Mouse (Mus musculus) forebrain, embryonic 14.5 days (tissue): ENCODE data around the gene Twsg1. TPM values are rescaled to one million over a fixed set of nuclear protein-coding genes. Genes with fewer than 3 reads are reported as not detected.

Experiments
- ATAC-seq: fragments of 200-750 bp; cut with Nextera tagmentation; 2 replicates; pipeline ENCODE4 v1.8.0; 2017; ENCODE audit warnings: mild to moderate bottlenecking, moderate library complexity
- DNase-seq: peaks from one replicate; pipeline ENCODE4 v3.0.0-alpha.2; 2015; ENCODE audit warnings: low spot score
- H3K27ac ChIP-seq: fragments of 300-500 bp; sonication (generic); 2 replicates; pipeline ENCODE4 v1.5.1; 2014; ENCODE audit warnings: low read depth, mild to moderate bottlenecking, control low read depth, low read length, moderate library complexity
- H3K27me3 ChIP-seq: fragments of 300-500 bp; sonication (generic); replicated peaks from 2 replicates; pipeline ENCODE4 v1.6.1; 2014; ENCODE audit warnings: low read length, control low read depth, mixed read lengths; ENCODE audit not compliant: control insufficient read depth, insufficient read depth
- H3K36me3 ChIP-seq: fragments of 300-500 bp; sonication (generic); 2 replicates; pipeline ENCODE4 v1.6.1; 2014; ENCODE audit warnings: low read length, control low read depth; ENCODE audit not compliant: control insufficient read depth, insufficient read depth
- H3K4me1 ChIP-seq: fragments of 300-500 bp; sonication (generic); 2 replicates; pipeline ENCODE4 v1.6.1; 2014; ENCODE audit warnings: antibody characterized with exemption, low read length, control low read depth; ENCODE audit not compliant: control insufficient read depth, insufficient read depth
- H3K4me2 ChIP-seq: fragments of 300-500 bp; sonication (generic); 2 replicates; pipeline ENCODE4 v1.6.1; 2014; ENCODE audit warnings: mild to moderate bottlenecking, control low read depth, low read length
- H3K4me3 ChIP-seq: fragments of 300-500 bp; sonication (generic); 2 replicates; pipeline ENCODE4 v1.5.1; 2014; ENCODE audit warnings: low read depth, low read length, control low read depth
- H3K9ac ChIP-seq: fragments of 300-500 bp; sonication (generic); 2 replicates; pipeline ENCODE4 v1.6.1; 2014; ENCODE audit warnings: mild to moderate bottlenecking, low read length, control low read depth, moderate library complexity
- H3K9me3 ChIP-seq: fragments of 300-500 bp; sonication (generic); replicated peaks from 2 replicates; pipeline ENCODE4 v1.6.1; 2016; ENCODE audit warnings: low read length, control low read depth, mixed read lengths; ENCODE audit not compliant: control insufficient read depth
- WGBS: fragments of 180-500 bp; shearing (Covaris S2); extraction: QIAGEN DNeasy Blood & Tissue Kit; methylation state at CpG from one replicate; pipeline ENCODE4 v1.1.7; 2014; 5-methylcytosine and 5-hydroxymethylcytosine counted together
- polyA plus RNA-seq: library from polyadenylated mRNA; unstranded; fragments of >200 nt; fragmentation: Nextera tagmentation; extraction: Ambion mirVana; gene quantifications from 2 replicates; pipeline ENCODE4 v1.2.1, GENCODE M21; 2014

The Twsg1 gene
- polyA plus RNA-seq, 1 experiment from 2014 or later, result 83.1 TPM

GRCm38 (mm10) chr17:65929319-65929978, 21.6 kb downstream of the Twsg1 start:
- no peak overlapping the region for H3K4me3 ChIP-seq
- H3K36me3 ChIP-seq, result peaks cover 62% of the 10 kb centered on the region
- DNase-seq (no peak), ATAC-seq (no peak)
- 89% methylated on average over 22 of the region's 22 CpGs for WGBS
- no peak overlapping the region for H3K27ac ChIP-seq
- 0 out of 2 replicates have a peak, but pooled peaks cover 5% of the 10 kb centered on the region for H3K4me1 ChIP-seq
- H3K27me3 ChIP-seq, result no peaks in the 10 kb centered on the region
- H3K4me2 ChIP-seq, result no peak overlapping the region
- H3K9ac ChIP-seq, result no peak overlapping the region
- H3K9me3 ChIP-seq, result no peaks in the 10 kb centered on the region

GRCm38 (mm10) chr17:65927077-65927476, 23.9 kb downstream of the Twsg1 start:
- Histone ChIP-seq H3K27me3 (no peaks in the 10 kb centered on the region), H3K4me3 (no peak overlapping the region), H3K9ac (no peak overlapping the region), H3K27ac (no peak overlapping the region), H3K36me3 (peaks cover 66% of the 10 kb centered on the region), H3K9me3 (no peaks in the 10 kb centered on the region), H3K4me1 (0 out of 2 replicates have a peak, but pooled peaks cover 5% of the 10 kb centered on the region), H3K4me2 (no peak overlapping the region)
- DNase-seq (peak; percentile 17), ATAC-seq (peak; percentile 51; the same call in 1 of the 2 replicates)
- WGBS, result 40% methylated on average over 4 of the region's 4 CpGs

GRCm38 (mm10) chr17:65924218-65924617, 26.8 kb downstream of the Twsg1 start:
- peaks cover 65% of the 10 kb centered on the region for H3K36me3 ChIP-seq
- H3K9ac ChIP-seq, result no peak overlapping the region
- no peak overlapping the region for H3K4me3 ChIP-seq
- no peak overlapping the region for H3K4me2 ChIP-seq
- no peaks in the 10 kb centered on the region for H3K9me3 ChIP-seq
- H3K27ac ChIP-seq, result no peak overlapping the region
- 81% methylated on average over 5 of the region's 5 CpGs for WGBS
- no peaks in the 10 kb centered on the region for H3K27me3 ChIP-seq
- ATAC-seq (no peak), DNase-seq (no peak)
- H3K4me1 ChIP-seq, result no peaks in the 10 kb centered on the region

GRCm38 (mm10) chr17:65921975-65922374, 29.1 kb downstream of the Twsg1 start:
- H3K9me3 ChIP-seq, result no peaks in the 10 kb centered on the region
- WGBS, result 71% methylated on average over 6 of the region's 6 CpGs
- DNase-seq (no peak), ATAC-seq (no peak)
- peaks cover 52% of the 10 kb centered on the region for H3K36me3 ChIP-seq
- no peaks in the 10 kb centered on the region for H3K4me1 ChIP-seq
- H3K4me2 ChIP-seq, result no peak overlapping the region
- no peak overlapping the region for H3K9ac ChIP-seq
- no peaks in the 10 kb centered on the region for H3K27me3 ChIP-seq
- no peak overlapping the region for H3K27ac ChIP-seq
- no peak overlapping the region for H3K4me3 ChIP-seq

- no peaks in the 10 kb centered on the region for H3K9me3 ChIP-seq
- H3K4me2 ChIP-seq, result no peak overlapping the region
- no peaks in the 10 kb centered on the region for H3K27me3 ChIP-seq
- WGBS, result 80% methylated on average over 3 of the region's 3 CpGs
- no peak overlapping the region for H3K9ac ChIP-seq
- no peak overlapping the region for H3K27ac ChIP-seq
- peaks cover 9% of the 10 kb centered on the region for H3K4me1 ChIP-seq
- peaks cover 28% of the 10 kb centered on the region for H3K36me3 ChIP-seq
- ATAC-seq (no peak), DNase-seq (no peak)
- H3K4me3 ChIP-seq, result no peak overlapping the region
These were observed 31.8 kb downstream of the Twsg1 start for GRCm38 (mm10) chr17:65919235-65919634.

GRCm38 (mm10) chr17:65916135-65916668, 34.8 kb downstream of the Twsg1 start:
- Histone ChIP-seq H3K4me3 (no peak overlapping the region), H3K27me3 (no peaks in the 10 kb centered on the region), H3K27ac (peak overlapping the region; percentile 84), H3K36me3 (peaks cover 4% of the 10 kb centered on the region; the same call in 1 of the 2 replicates), H3K4me2 (peak overlapping the region; percentile 25; the same call in 1 of the 2 replicates), H3K9ac (no peak overlapping the region), H3K9me3 (no peaks in the 10 kb centered on the region), H3K4me1 (peaks cover 9% of the 10 kb centered on the region)
- DNase-seq, result peak; percentile 91
- WGBS, result under 1% methylated on average over 8 of the region's 8 CpGs
- peak; percentile 93 for ATAC-seq

- H3K4me1 ChIP-seq, result peaks cover 9% of the 10 kb centered on the region
- H3K9ac ChIP-seq, result no peak overlapping the region
- no peak overlapping the region for H3K27ac ChIP-seq
- H3K9me3 ChIP-seq, result no peaks in the 10 kb centered on the region
- peak; percentile 51 for DNase-seq
- no peak overlapping the region for H3K4me3 ChIP-seq
- H3K4me2 ChIP-seq, result no peak overlapping the region
- WGBS, result 9% methylated on average over 6 of the region's 6 CpGs
- peak; percentile 30; the same call in 1 of the 2 replicates for ATAC-seq
- H3K36me3 ChIP-seq, result peaks cover 2% of the 10 kb centered on the region; the same call in 1 of the 2 replicates
- H3K27me3 ChIP-seq, result no peaks in the 10 kb centered on the region
These were observed 36.9 kb downstream of the Twsg1 start for GRCm38 (mm10) chr17:65914083-65914482.

- Histone ChIP-seq H3K27me3 (no peaks in the 10 kb centered on the region), H3K4me3 (no peak overlapping the region), H3K9me3 (no peaks in the 10 kb centered on the region), H3K9ac (no peak overlapping the region), H3K4me1 (peaks cover 9% of the 10 kb centered on the region), H3K27ac (no peak overlapping the region), H3K36me3 (no peaks in the 10 kb centered on the region), H3K4me2 (no peak overlapping the region)
- WGBS, result 91% methylated on average over 2 of the region's 2 CpGs
- DNase-seq (no peak), ATAC-seq (no peak)
These were observed 38.8 kb downstream of the Twsg1 start for GRCm38 (mm10) chr17:65912202-65912601.
